Comparison of ENCODE assay signal across 9 mouse cellular contexts in genomic region chr17:83481551-83481950, GRCm38 (mm10). TPM values are rescaled to one million over a fixed set of nuclear protein-coding genes. Genes with fewer than 3 reads are reported as not detected.
DNase-seq lines count a peak whose midpoint lies in the region; ATAC-seq lines count a peak whose summit lies in the region.
"Had no signal": no experiment of that assay in that cellular context is flagged by ENCODE, and none has a peak within 500 bp of the region (broad histone marks: within the 10 kb centered on the region; RNA-seq: fewer than 3 reads in every experiment).

No protein-coding gene starts in this region.

- WGBS in hindbrain, embryonic 14.5 days: 83% methylated on average over 7 of the region's 7 CpGs
- 93% methylated on average over 7 of the region's 7 CpGs for WGBS in hindbrain, embryonic 13.5 days
- WGBS in midbrain, embryonic 16.5 days: 88% methylated on average over 7 of the region's 7 CpGs
- WGBS in midbrain, embryonic 10.5 days: 94% methylated on average over 7 of the region's 7 CpGs
- 78% methylated on average over 7 of the region's 7 CpGs for WGBS in stomach, embryonic 16.5 days

- peak; percentile 17 to 60 for DNase-seq in adrenal gland, adult (ENCODE audit: inconsistent age in 2 of 2, low spot score in 1 of 2)
- DNase-seq in adrenal gland, adult 8-10 months: no peak
- DNase-seq in hindbrain, embryonic 14.5 days (ENCODE audit: low spot score): no peak
- DNase-seq in midbrain, embryonic 10.5 days (ENCODE audit: low spot score): no peak
- no peak for DNase-seq in thymus, postnatal 14 days
- DNase-seq: heart, postnatal 36 days had no signal

- no peak overlapping the region for H3K4me2 ChIP-seq in hindbrain, embryonic 14.5 days (replicated peaks)
- no peak overlapping the region for H3K4me2 ChIP-seq in hindbrain, embryonic 13.5 days
- H3K4me2 ChIP-seq in midbrain, embryonic 16.5 days (ENCODE audit: low read length): no peak overlapping the region
- no peak overlapping the region for H3K4me2 ChIP-seq in stomach, embryonic 16.5 days (ENCODE audit: low read depth, low read length)

- no peaks in the 10 kb centered on the region for H3K4me1 ChIP-seq in hindbrain, embryonic 14.5 days (replicated peaks; ENCODE audit: control insufficient read depth, insufficient read depth, low read length)
- H3K4me1 ChIP-seq in hindbrain, embryonic 13.5 days (replicated peaks): 0 out of 2 replicates have a peak, but pooled peaks cover 6% of the 10 kb centered on the region
- H3K4me1 ChIP-seq in midbrain, embryonic 16.5 days (ENCODE audit: control insufficient read depth, insufficient read depth, low read length): no peaks in the 10 kb centered on the region
- H3K4me1 ChIP-seq in midbrain, embryonic 10.5 days: no peaks in the 10 kb centered on the region; the same call in 1 of the 2 replicates
- H3K4me1 ChIP-seq in stomach, embryonic 16.5 days (ENCODE audit: control insufficient read depth, insufficient read depth, low read length): no peaks in the 10 kb centered on the region

- H3K4me3 ChIP-seq in hindbrain, embryonic 14.5 days (replicated peaks; ENCODE audit: low read length): no peak overlapping the region
- no peak overlapping the region for H3K4me3 ChIP-seq in hindbrain, embryonic 13.5 days
- H3K4me3 ChIP-seq in midbrain, embryonic 16.5 days (ENCODE audit: low read depth, low read length): no peak overlapping the region
- H3K4me3 ChIP-seq in midbrain, embryonic 10.5 days: no peak overlapping the region
- H3K4me3 ChIP-seq in stomach, embryonic 16.5 days (replicated peaks; ENCODE audit: low read length): no peak overlapping the region

- no peak overlapping the region for H3K27ac ChIP-seq in hindbrain, embryonic 14.5 days
- no peak overlapping the region for H3K27ac ChIP-seq in hindbrain, embryonic 13.5 days
- H3K27ac ChIP-seq in midbrain, embryonic 16.5 days (ENCODE audit: low read length): no peak overlapping the region
- H3K27ac ChIP-seq in midbrain, embryonic 10.5 days (replicated peaks): no peak overlapping the region
- no peak overlapping the region for H3K27ac ChIP-seq in stomach, embryonic 16.5 days (ENCODE audit: low read length)

- no peak overlapping the region for H3K9ac ChIP-seq in hindbrain, embryonic 14.5 days
- H3K9ac ChIP-seq in hindbrain, embryonic 13.5 days: no peak overlapping the region
- H3K9ac ChIP-seq in midbrain, embryonic 16.5 days (ENCODE audit: low read depth, low read length): no peak overlapping the region
- H3K9ac ChIP-seq in stomach, embryonic 16.5 days (ENCODE audit: low read length): no peak overlapping the region

- H3K9me3 ChIP-seq in hindbrain, embryonic 14.5 days (ENCODE audit: control insufficient read depth, low read length): no peaks in the 10 kb centered on the region
- no peaks in the 10 kb centered on the region for H3K9me3 ChIP-seq in hindbrain, embryonic 13.5 days
- no peaks in the 10 kb centered on the region for H3K9me3 ChIP-seq in midbrain, embryonic 16.5 days (replicated peaks; ENCODE audit: control insufficient read depth, low read length, poor library complexity, severe bottlenecking)
- no peaks in the 10 kb centered on the region for H3K9me3 ChIP-seq in midbrain, embryonic 10.5 days (replicated peaks)
- no peaks in the 10 kb centered on the region for H3K9me3 ChIP-seq in stomach, embryonic 16.5 days (replicated peaks; ENCODE audit: control insufficient read depth, low read length)

- no peaks in the 10 kb centered on the region for H3K27me3 ChIP-seq in hindbrain, embryonic 14.5 days (ENCODE audit: control insufficient read depth, insufficient read depth, low read length)
- no peaks in the 10 kb centered on the region for H3K27me3 ChIP-seq in hindbrain, embryonic 13.5 days
- H3K27me3 ChIP-seq in midbrain, embryonic 16.5 days (ENCODE audit: control insufficient read depth, insufficient read depth, low read depth, low read length): no peaks in the 10 kb centered on the region
- H3K27me3 ChIP-seq in midbrain, embryonic 10.5 days (ENCODE audit: low read depth, poor library complexity, severe bottlenecking): no peaks in the 10 kb centered on the region
- H3K27me3 ChIP-seq in stomach, embryonic 16.5 days (ENCODE audit: control insufficient read depth, insufficient read depth, low read length): no peaks in the 10 kb centered on the region

- H3K36me3 ChIP-seq in hindbrain, embryonic 14.5 days (replicated peaks; ENCODE audit: control insufficient read depth, insufficient read depth): peaks cover 31% of the 10 kb centered on the region
- H3K36me3 ChIP-seq in hindbrain, embryonic 13.5 days: peaks cover 50% of the 10 kb centered on the region
- H3K36me3 ChIP-seq in midbrain, embryonic 16.5 days (ENCODE audit: control insufficient read depth, insufficient read depth, low read length): peaks cover 4% of the 10 kb centered on the region
- H3K36me3 ChIP-seq in midbrain, embryonic 10.5 days: peaks cover 55% of the 10 kb centered on the region
- H3K36me3 ChIP-seq in stomach, embryonic 16.5 days (ENCODE audit: control insufficient read depth, insufficient read depth, low read length): peaks cover 16% of the 10 kb centered on the region; the same call in 1 of the 2 replicates

- peak; percentile 43; the same call in 1 of the 2 replicates for ATAC-seq in hindbrain, embryonic 14.5 days (ENCODE audit: low FRiP score)
- no peak for ATAC-seq in hindbrain, embryonic 13.5 days (ENCODE audit: low FRiP score)
- 0 out of 2 replicates have a peak, but pooled peaks have one; percentile 36 for ATAC-seq in midbrain, embryonic 16.5 days
- ATAC-seq in stomach, embryonic 16.5 days (ENCODE audit: insufficient read depth, low FRiP score): peak; percentile 45; the same call in 1 of the 2 replicates

RNA-seq across cellular contexts. Expression of gene Cox7a2l, which starts 35.6 kb away (rescaled TPM):
- total RNA-seq in adrenal gland, adult 8-10 months (2022): 100 to 1,000 TPM; 167 to 202 (median 190) TPM
- 204 and 206 TPM in 2 replicates for polyA plus RNA-seq in hindbrain, embryonic 14.5 days (2014; fragmentation: Nextera tagmentation; extraction: Ambion mirVana)
- 188 and 192 TPM in 2 replicates for polyA plus RNA-seq in hindbrain, embryonic 13.5 days (2015; fragmentation: Nextera tagmentation; extraction: Ambion mirVana)
- polyA plus RNA-seq in midbrain, embryonic 16.5 days (2015; fragmentation: Nextera tagmentation; extraction: Ambion mirVana): 179 and 191 TPM in 2 replicates
- polyA plus RNA-seq in midbrain, embryonic 10.5 days (2016; fragmentation: Nextera tagmentation; extraction: Ambion mirVana): 138 and 143 TPM in 2 replicates
- 162 and 166 TPM in 2 replicates for polyA plus RNA-seq in stomach, embryonic 16.5 days (2015; fragmentation: Nextera tagmentation; extraction: Ambion mirVana)

Comparison
In these comparisons a context has a peak if more than half of its experiments do, and no peak if none do; other contexts are left out.
1. DNase-seq: peak in adrenal gland, adult (2 of 2); none in adrenal gland, adult 8-10 months (single experiment), hindbrain, embryonic 14.5 days (single experiment), midbrain, embryonic 10.5 days (single experiment) and thymus, postnatal 14 days (single experiment).